Mouse (Mus musculus): ENCODE measurements at regions not wholly inside any gene's neighbourhood (a gene's known extent, or its start where the extent isn't known, plus 50 kb on each side); places are given as distances from the start of the nearest gene placed in this dataset.

DNA sequence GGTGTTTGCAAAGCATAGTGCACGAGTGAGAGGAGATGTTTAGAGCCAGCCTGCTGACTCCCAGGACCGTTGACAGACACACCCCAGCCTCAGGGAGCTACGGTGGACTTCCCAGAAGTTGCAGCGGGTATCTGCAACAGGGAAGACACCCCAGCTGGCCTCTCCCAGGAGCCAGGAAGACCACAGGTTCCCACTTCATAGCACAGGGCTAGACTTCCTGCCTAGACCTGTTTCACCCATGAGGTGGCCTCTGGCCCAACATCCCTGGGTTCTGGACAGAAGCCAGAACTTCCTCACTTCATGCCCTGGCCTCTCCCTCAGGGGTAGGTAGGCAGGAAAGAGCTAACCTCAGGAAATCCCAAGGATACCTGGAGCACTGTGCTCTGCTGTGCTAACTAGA, 66.7 kb upstream of the Hand1 start:
- TF ChIP-seq CTCF (IDR thresholded peaks at IDR 0.05; ENCODE audit: extremely low read depth, insufficient read depth, low read length) (no peak), POLR2A (IDR thresholded peaks at IDR 0.05; ENCODE audit: extremely low read depth, insufficient read depth, low read length) (no peak)
